Mouse (Mus musculus) embryo, embryonic 10.5 days (tissue): Measurements from ENCODE around the gene Aloxe3.

Experiments used
- DNase-seq: peaks from one replicate; pipeline ENCODE4 v3.0.0-alpha.2; 2015; ENCODE audit warnings: low spot score

The Aloxe3 gene

DNA sequence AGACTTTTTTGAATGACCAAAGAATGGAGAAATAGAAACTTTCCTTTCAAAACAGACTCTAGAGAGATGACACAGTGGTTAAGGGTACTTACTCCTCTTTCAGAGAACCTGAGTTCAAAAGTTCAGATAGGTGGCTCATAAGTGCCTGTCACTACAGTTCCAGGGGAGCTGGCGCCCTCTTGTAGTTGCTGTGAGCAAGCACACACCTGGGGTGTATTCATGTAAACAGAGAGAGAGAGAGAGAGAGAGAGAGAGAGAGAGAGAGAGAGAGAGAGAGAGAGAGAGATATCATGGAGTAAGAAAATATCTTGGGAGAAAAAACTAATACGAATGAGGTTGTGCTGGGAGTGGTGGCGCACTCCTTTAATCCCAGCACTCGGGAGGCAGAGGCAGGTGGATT is 54.4 kb downstream of the Aloxe3 start:
- no peak for DNase-seq

DNA sequence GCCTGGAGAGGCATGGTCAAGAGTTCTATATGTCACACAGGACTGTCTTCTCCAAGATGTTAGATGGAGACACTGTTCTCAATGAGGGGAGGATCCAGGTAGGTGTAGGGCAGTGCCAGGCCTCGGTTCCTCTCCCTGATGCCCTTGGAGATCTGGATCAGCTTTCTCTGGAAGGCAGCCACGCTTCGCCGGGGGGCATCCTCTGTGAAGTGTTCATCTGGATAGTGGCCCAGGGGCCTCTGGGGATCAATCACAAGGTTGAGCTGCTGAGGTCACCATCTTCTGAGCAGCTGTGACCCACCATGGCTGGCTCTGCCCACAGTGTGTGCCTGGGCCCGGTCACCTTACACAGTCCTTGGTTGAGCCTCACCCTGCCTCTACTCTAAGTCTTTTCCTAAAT is 59.3 kb downstream of the Aloxe3 start:
- DNase-seq = no peak

DNA sequence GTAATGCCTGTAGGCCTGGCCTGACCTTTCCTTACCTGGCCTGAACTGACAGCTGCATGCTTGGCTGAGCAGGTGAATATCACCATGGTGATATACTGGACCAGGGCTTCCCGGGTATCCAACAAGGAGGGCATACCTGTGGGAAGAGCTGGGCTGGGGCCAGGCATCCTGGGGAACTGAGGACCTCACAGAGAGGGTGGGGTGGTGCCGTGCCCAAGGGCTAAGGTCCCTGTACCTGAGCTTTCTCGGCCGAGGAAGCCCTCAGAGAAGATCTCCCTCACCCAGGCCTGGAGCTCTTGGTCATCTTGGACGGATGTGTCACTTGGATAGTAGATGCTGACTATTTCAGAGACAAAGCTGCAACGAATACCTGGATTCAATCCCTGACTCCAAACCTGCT is 60.2 kb downstream of the Aloxe3 start:
- DNase-seq = no peak

DNA sequence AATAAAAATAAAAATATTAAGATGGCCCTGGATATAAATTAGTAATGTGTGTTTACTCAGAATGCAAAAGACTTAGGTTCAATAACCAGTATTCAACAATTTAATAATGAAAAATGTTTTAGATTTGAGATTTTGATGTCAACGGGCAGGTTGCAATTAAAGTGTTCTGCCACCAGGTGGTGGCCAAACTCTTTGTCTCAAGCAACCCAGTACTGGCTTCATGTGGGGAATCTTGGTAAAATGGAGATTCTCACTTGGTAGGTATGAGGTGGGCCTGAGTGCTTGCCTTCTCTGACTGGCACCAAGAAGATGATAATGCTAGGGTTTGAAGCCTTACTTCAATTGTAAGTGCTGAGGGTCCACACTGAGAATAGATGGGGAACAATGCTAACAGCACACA is 67.1 kb downstream of the Aloxe3 start:
- peak; percentile 72 for DNase-seq

DNA sequence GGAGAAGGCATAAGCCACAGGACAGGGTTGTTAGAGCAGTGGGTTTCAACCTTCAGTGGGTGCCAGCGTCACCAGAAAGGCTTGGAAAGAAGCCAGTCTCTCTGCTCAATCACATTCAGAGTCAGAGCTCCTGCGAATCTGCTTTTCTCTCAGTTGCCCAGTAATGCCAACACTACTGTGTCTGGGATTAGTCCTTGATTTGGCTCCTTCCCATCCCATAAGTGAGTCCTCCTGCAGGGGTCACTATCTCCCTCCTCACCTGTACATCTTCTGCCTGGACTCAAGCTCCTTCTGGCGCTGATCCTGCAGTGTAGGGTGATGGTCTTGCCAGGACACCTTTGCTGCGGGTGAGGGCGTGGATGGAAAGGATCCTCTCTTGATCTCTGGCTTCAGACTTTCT is 71.1 kb downstream of the Aloxe3 start:
- DNase-seq = peak; percentile 18

DNA sequence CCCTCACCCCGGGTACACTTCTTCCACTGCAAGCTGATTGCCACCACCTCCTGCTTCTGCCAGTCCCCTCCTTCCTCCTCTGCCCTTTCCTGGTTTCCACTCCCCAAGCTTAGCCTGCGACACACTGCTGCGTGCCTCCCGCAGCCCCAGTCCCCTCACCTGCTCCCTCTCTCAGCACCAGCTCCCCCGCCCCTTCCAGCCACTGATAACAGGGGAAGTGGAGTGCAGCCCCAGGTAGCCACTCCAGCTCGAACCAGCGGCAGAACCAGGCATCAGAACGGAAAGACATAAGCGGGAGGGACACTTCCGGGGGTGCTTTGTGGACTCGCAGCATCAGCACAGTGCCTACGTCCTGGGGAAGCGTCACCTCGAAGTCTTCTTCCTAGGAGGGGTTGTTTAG is 71.5 kb downstream of the Aloxe3 start:
- no peak for DNase-seq

DNA sequence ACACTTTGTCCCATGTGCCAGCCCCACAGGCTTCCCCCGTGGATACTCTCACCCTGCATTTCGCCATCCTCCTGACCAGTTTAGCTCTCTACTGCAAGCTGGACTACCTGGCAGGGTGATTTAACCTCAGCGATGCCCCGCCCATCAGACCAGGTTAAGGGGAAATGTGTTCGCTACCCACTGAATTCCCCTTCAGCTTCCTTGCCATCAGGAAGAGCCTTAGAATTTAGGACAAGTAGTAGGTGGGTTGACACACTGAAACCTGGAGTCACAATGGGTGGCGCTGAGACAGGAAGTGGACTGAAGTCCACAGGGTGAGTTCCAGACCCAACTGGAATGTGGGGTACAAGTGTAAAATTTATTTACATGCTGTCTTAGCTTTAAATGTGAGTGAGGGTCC is 72.0 kb downstream of the Aloxe3 start, which contains the start of gene Alox8:
Alox8 (minus strand) TSS at position 101 of the 400 bp plus-strand sequence.
- no peak for DNase-seq
